Mouse (Mus musculus) forebrain, embryonic 12.5 days (tissue): ENCODE measurements around the gene Glis1. TPM values are rescaled to one million over a fixed set of nuclear protein-coding genes. Genes with fewer than 3 reads are reported as not detected.

Source experiments
- ATAC-seq: fragments of 200-750 bp; cut with Nextera tagmentation; 2 replicates; pipeline ENCODE4 v1.8.0; 2017; ENCODE audit warnings: moderate TSS enrichment; ENCODE audit not compliant: low FRiP score
- H3K27ac ChIP-seq: fragments of 300-500 bp; sonication (generic); 2 replicates; pipeline ENCODE4 v1.5.1; 2016; ENCODE audit warnings: mild to moderate bottlenecking
- H3K27me3 ChIP-seq: fragments of 300-500 bp; sonication (generic); 2 replicates; pipeline ENCODE4 v1.6.1; 2016; ENCODE audit warnings: mild to moderate bottlenecking
- H3K36me3 ChIP-seq: fragments of 300-500 bp; sonication (generic); replicated peaks from 2 replicates; pipeline ENCODE4 v1.6.1; 2016; ENCODE audit warnings: mild to moderate bottlenecking
- H3K4me1 ChIP-seq: fragments of 300-500 bp; sonication (generic); 2 replicates; pipeline ENCODE4 v1.6.1; 2016
- H3K4me2 ChIP-seq: fragments of 300-500 bp; sonication (generic); 2 replicates; pipeline ENCODE4 v1.6.1; 2016; ENCODE audit warnings: mild to moderate bottlenecking, moderate library complexity
- H3K4me3 ChIP-seq: fragments of 300-500 bp; sonication (generic); replicated peaks from 2 replicates; pipeline ENCODE4 v1.5.1; 2016; ENCODE audit warnings: mild to moderate bottlenecking
- H3K9ac ChIP-seq: fragments of 300-500 bp; sonication (generic); 2 replicates; pipeline ENCODE4 v1.6.1; 2016; ENCODE audit warnings: mild to moderate bottlenecking
- H3K9me3 ChIP-seq: fragments of 300-500 bp; sonication (generic); 2 replicates; pipeline ENCODE4 v1.6.1; 2016
- WGBS: fragments of 180-500 bp; shearing (Covaris S2); methylation state at CpG from one replicate; pipeline ENCODE4 v1.1.7; 2016; 5-methylcytosine and 5-hydroxymethylcytosine counted together
- polyA plus RNA-seq: library from polyadenylated mRNA; unstranded; fragments of >200 nt; fragmentation: Nextera tagmentation; extraction: Ambion mirVana; gene quantifications from 2 replicates; pipeline ENCODE4 v1.2.1, GENCODE M21; 2016

Gene Glis1
- polyA plus RNA-seq, 1 experiment from 2014 or later = 3.8 TPM

GRCm38 (mm10) chr4:107653280-107653643, 218.9 kb downstream of the Glis1 start:
- ATAC-seq = 0 out of 2 replicates have a peak, but pooled peaks have one; percentile 7
- H3K9me3 ChIP-seq = no peaks in the 10 kb centered on the region
- no peaks in the 10 kb centered on the region for H3K36me3 ChIP-seq
- H3K27me3 ChIP-seq = no peaks in the 10 kb centered on the region
- H3K4me3 ChIP-seq = no peak overlapping the region
- 70% methylated on average over 5 of the region's 5 CpGs for WGBS
- H3K4me1 ChIP-seq = peaks cover 18% of the 10 kb centered on the region
- H3K4me2 ChIP-seq = no peak overlapping the region
- H3K9ac ChIP-seq = no peak overlapping the region
- H3K27ac ChIP-seq = no peak overlapping the region

- Histone ChIP-seq H3K4me2 (no peak overlapping the region), H3K4me3 (no peak overlapping the region), H3K27ac (no peak overlapping the region), H3K9ac (no peak overlapping the region), H3K9me3 (no peaks in the 10 kb centered on the region), H3K4me1 (peaks cover 7% of the 10 kb centered on the region; the same call in 1 of the 2 replicates), H3K27me3 (no peaks in the 10 kb centered on the region), H3K36me3 (no peaks in the 10 kb centered on the region)
- ATAC-seq = no peak
- WGBS = 87% methylated on average over 11 of the region's 11 CpGs
These were observed 226.3 kb downstream of the Glis1 start for GRCm38 (mm10) chr4:107660649-107661048.

- Histone ChIP-seq H3K4me3 (no peak overlapping the region), H3K36me3 (no peaks in the 10 kb centered on the region), H3K27ac (no peak overlapping the region), H3K4me2 (no peak overlapping the region), H3K9ac (no peak overlapping the region), H3K4me1 (peaks cover 2% of the 10 kb centered on the region), H3K9me3 (no peaks in the 10 kb centered on the region), H3K27me3 (peaks cover 18% of the 10 kb centered on the region; the same call in 1 of the 2 replicates)
- no peak for ATAC-seq
- WGBS = 93% methylated on average over 2 of the region's 2 CpGs
These were observed 234.1 kb downstream of the Glis1 start for GRCm38 (mm10) chr4:107668514-107668913.

GRCm38 (mm10) chr4:107670731-107671130, 236.3 kb downstream of the Glis1 start:
- H3K4me3 ChIP-seq = no peak overlapping the region
- ATAC-seq = no peak
- H3K4me1 ChIP-seq = peaks cover 10% of the 10 kb centered on the region
- H3K9me3 ChIP-seq = no peaks in the 10 kb centered on the region
- H3K4me2 ChIP-seq = no peak overlapping the region
- H3K27ac ChIP-seq = no peak overlapping the region
- H3K36me3 ChIP-seq = no peaks in the 10 kb centered on the region
- no peak overlapping the region for H3K9ac ChIP-seq
- H3K27me3 ChIP-seq = peaks cover 25% of the 10 kb centered on the region
- WGBS = 70% methylated on average over 5 of the region's 5 CpGs

- Histone ChIP-seq H3K9me3 (no peaks in the 10 kb centered on the region), H3K27ac (peak overlapping the region; percentile 79), H3K4me1 (peaks cover 13% of the 10 kb centered on the region), H3K4me3 (no peak overlapping the region), H3K9ac (no peak overlapping the region), H3K4me2 (peak overlapping the region; percentile 41), H3K27me3 (peaks cover 36% of the 10 kb centered on the region), H3K36me3 (no peaks in the 10 kb centered on the region)
- WGBS = 14% methylated on average over 23 of the region's 23 CpGs
- ATAC-seq = peak; percentile 93
These were observed 239.4 kb downstream of the Glis1 start for GRCm38 (mm10) chr4:107673638-107674321.

GRCm38 (mm10) chr4:107674322-107674644, 239.9 kb downstream of the Glis1 start:
- Histone ChIP-seq H3K27ac (no peak overlapping the region), H3K4me1 (peaks cover 16% of the 10 kb centered on the region), H3K27me3 (peaks cover 41% of the 10 kb centered on the region), H3K36me3 (no peaks in the 10 kb centered on the region), H3K4me2 (peak overlapping the region; percentile 41), H3K4me3 (no peak overlapping the region), H3K9me3 (no peaks in the 10 kb centered on the region), H3K9ac (no peak overlapping the region)
- WGBS = 31% methylated on average over 5 of the region's 5 CpGs
- peak; percentile 67; the same call in 1 of the 2 replicates for ATAC-seq

GRCm38 (mm10) chr4:107675645-107676044, 241.3 kb downstream of the Glis1 start:
- ATAC-seq = no peak
- Histone ChIP-seq H3K9ac (no peak overlapping the region), H3K36me3 (no peaks in the 10 kb centered on the region), H3K4me2 (no peak overlapping the region), H3K27ac (no peak overlapping the region), H3K27me3 (peaks cover 41% of the 10 kb centered on the region), H3K4me1 (peaks cover 30% of the 10 kb centered on the region), H3K4me3 (no peak overlapping the region), H3K9me3 (no peaks in the 10 kb centered on the region)
- 70% methylated on average over 10 of the region's 10 CpGs for WGBS

- peak overlapping the region; percentile 23 for H3K4me3 ChIP-seq
- 30% methylated on average over 15 of the region's 15 CpGs for WGBS
- peaks cover 33% of the 10 kb centered on the region for H3K4me1 ChIP-seq
These were observed 246.1 kb downstream of the Glis1 start for GRCm38 (mm10) chr4:107680311-107681098.

GRCm38 (mm10) chr4:107681099-107681849, 246.9 kb downstream of the Glis1 start:
- no peak overlapping the region for H3K4me3 ChIP-seq
- H3K4me2 ChIP-seq = peak overlapping the region; percentile 41
- WGBS = 36% methylated on average over 9 of the region's 9 CpGs
- peaks cover 33% of the 10 kb centered on the region for H3K4me1 ChIP-seq
- no peaks in the 10 kb centered on the region for H3K36me3 ChIP-seq
- H3K27me3 ChIP-seq = peaks cover 35% of the 10 kb centered on the region
- peak; percentile 74 for ATAC-seq
- H3K9ac ChIP-seq = 0 out of 2 replicates have a peak overlapping the region, but pooled peaks have one; percentile 1
- H3K9me3 ChIP-seq = no peaks in the 10 kb centered on the region
- H3K27ac ChIP-seq = peak overlapping the region; percentile 89

More at GRCm38 (mm10) chr4:107680311-107681098, 246.1 kb downstream of the Glis1 start:
- H3K27ac ChIP-seq = peak overlapping the region; percentile 89
- no peaks in the 10 kb centered on the region for H3K36me3 ChIP-seq
- no peaks in the 10 kb centered on the region for H3K9me3 ChIP-seq
- H3K9ac ChIP-seq = peak overlapping the region; percentile 36
- peaks cover 41% of the 10 kb centered on the region for H3K27me3 ChIP-seq
- ATAC-seq = peak; percentile 90
- H3K4me2 ChIP-seq = peak overlapping the region; percentile 41

GRCm38 (mm10) chr4:107683006-107683756, 248.8 kb downstream of the Glis1 start:
- Histone ChIP-seq H3K9me3 (no peaks in the 10 kb centered on the region), H3K36me3 (no peaks in the 10 kb centered on the region), H3K9ac (no peak overlapping the region), H3K4me2 (no peak overlapping the region), H3K27me3 (peaks cover 29% of the 10 kb centered on the region), H3K27ac (no peak overlapping the region), H3K4me1 (peaks cover 42% of the 10 kb centered on the region), H3K4me3 (no peak overlapping the region)
- WGBS = 89% methylated on average over 32 of the region's 37 CpGs
- no peak for ATAC-seq

- Histone ChIP-seq H3K27me3 (peaks cover 25% of the 10 kb centered on the region), H3K4me1 (peaks cover 41% of the 10 kb centered on the region), H3K9ac (no peak within 1 kb of the TSS), H3K27ac (no peak within 1 kb of the TSS), H3K4me2 (no peak within 1 kb of the TSS), H3K4me3 (no peak within 1 kb of the TSS), H3K9me3 (no peaks in the 10 kb centered on the region), H3K36me3 (no peaks in the 10 kb centered on the region)
- ATAC-seq = no peak
- WGBS = 92% methylated on average over 14 of the region's 14 CpGs
These were observed 249.7 kb downstream of the Glis1 start, which contains the start of gene Dmrtb1 for GRCm38 (mm10) chr4:107684130-107684529. TSS of gene Dmrtb1 (minus strand) at chr4:107684230.
